Mouse (Mus musculus) neural tube, embryonic 11.5 days (tissue): ENCODE measurements around the gene Casp8ap2. TPM values are rescaled to one million over a fixed set of nuclear protein-coding genes. Genes with fewer than 3 reads are reported as not detected.

ENCODE experiments used
- ATAC-seq: fragments of 200-750 bp; cut with Nextera tagmentation; 2 replicates; pipeline ENCODE4 v1.8.0; 2017; ENCODE audit warnings: moderate number of reproducible peaks, mild to moderate bottlenecking, moderate TSS enrichment, moderate library complexity; ENCODE audit not compliant: insufficient read depth, low FRiP score, low TSS enrichment
- DNase-seq: peaks from one replicate; pipeline ENCODE4 v3.0.0-alpha.2; 2015; ENCODE audit warnings: low spot score
- H3K27ac ChIP-seq: fragments of 300-500 bp; sonication (generic); 2 replicates; pipeline ENCODE4 v1.5.1; 2014; ENCODE audit warnings: low read depth, mild to moderate bottlenecking, low read length
- H3K27me3 ChIP-seq: fragments of 300-500 bp; sonication (generic); 2 replicates; pipeline ENCODE4 v1.6.1; 2014; ENCODE audit warnings: mild to moderate bottlenecking, low read length, mixed read lengths; ENCODE audit not compliant: control insufficient read depth, insufficient read depth
- H3K36me3 ChIP-seq: fragments of 300-500 bp; sonication (generic); 2 replicates; pipeline ENCODE4 v1.6.1; 2014; ENCODE audit warnings: mild to moderate bottlenecking, low read length, moderate library complexity, mixed read lengths; ENCODE audit not compliant: control insufficient read depth, insufficient read depth
- H3K4me1 ChIP-seq: fragments of 300-500 bp; sonication (generic); 2 replicates; pipeline ENCODE4 v1.6.1; 2014; ENCODE audit warnings: low read length, mixed read lengths; ENCODE audit not compliant: control insufficient read depth, insufficient read depth
- H3K4me2 ChIP-seq: fragments of 300-500 bp; sonication (generic); 2 replicates; pipeline ENCODE4 v1.6.1; 2014; ENCODE audit warnings: low read depth, mild to moderate bottlenecking, moderate library complexity
- H3K4me3 ChIP-seq: fragments of 300-500 bp; sonication (generic); 2 replicates; pipeline ENCODE4 v1.5.1; 2014; ENCODE audit warnings: low read depth, low read length
- H3K9ac ChIP-seq: fragments of 300-500 bp; sonication (generic); 2 replicates; pipeline ENCODE4 v1.6.1; 2014; ENCODE audit warnings: mild to moderate bottlenecking, low read length
- H3K9me3 ChIP-seq: fragments of 300-500 bp; sonication (generic); 2 replicates; pipeline ENCODE4 v1.6.1; 2016; ENCODE audit warnings: low read length; ENCODE audit not compliant: control insufficient read depth
- WGBS: fragments of 180-500 bp; shearing (Covaris S2); extraction: QIAGEN DNeasy Blood & Tissue Kit; methylation state at CpG from one replicate; pipeline ENCODE4 v1.1.7; 2014; 5-methylcytosine and 5-hydroxymethylcytosine counted together
- polyA plus RNA-seq: library from polyadenylated mRNA; unstranded; fragments of >200 nt; fragmentation: Nextera tagmentation; extraction: Ambion mirVana; gene quantifications from 2 replicates; pipeline ENCODE4 v1.2.1, GENCODE M21; 2014

Casp8ap2 gene
- polyA plus RNA-seq, 1 experiment from 2014 or later = 62.7 TPM

GRCm38 (mm10) chr4:32575165-32575564, 40.1 kb upstream of the Casp8ap2 start:
- DNase-seq = no peak
- Histone ChIP-seq H3K9me3 (no peaks in the 10 kb centered on the region), H3K9ac (no peak overlapping the region), H3K27me3 (no peaks in the 10 kb centered on the region), H3K4me1 (peaks cover 5% of the 10 kb centered on the region), H3K4me2 (no peak overlapping the region), H3K36me3 (peaks cover 3% of the 10 kb centered on the region; the same call in 1 of the 2 replicates), H3K4me3 (no peak overlapping the region), H3K27ac (no peak overlapping the region)
- WGBS = 70% methylated on average over 9 of the region's 9 CpGs
- ATAC-seq = no peak

GRCm38 (mm10) chr4:32579850-32580249, 35.4 kb upstream of the Casp8ap2 start:
- Histone ChIP-seq H3K9ac (no peak overlapping the region), H3K4me3 (no peak overlapping the region), H3K27ac (no peak overlapping the region), H3K4me2 (no peak overlapping the region), H3K4me1 (no peaks in the 10 kb centered on the region), H3K9me3 (no peaks in the 10 kb centered on the region), H3K36me3 (peaks cover 6% of the 10 kb centered on the region), H3K27me3 (no peaks in the 10 kb centered on the region)
- ATAC-seq (no peak), DNase-seq (no peak)
- 85% methylated on average over 8 of the region's 8 CpGs for WGBS

- no peak for DNase-seq
- H3K36me3 ChIP-seq = peaks cover 5% of the 10 kb centered on the region
- H3K27ac ChIP-seq = no peak overlapping the region
- no peaks in the 10 kb centered on the region for H3K9me3 ChIP-seq
- no peak overlapping the region for H3K4me2 ChIP-seq
- H3K27me3 ChIP-seq = no peaks in the 10 kb centered on the region
- ATAC-seq = no peak
- WGBS = 57% methylated on average over 6 of the region's 6 CpGs
- H3K9ac ChIP-seq = no peak overlapping the region
- H3K4me3 ChIP-seq = no peak overlapping the region
- no peaks in the 10 kb centered on the region for H3K4me1 ChIP-seq
These were observed 31.1 kb upstream of the Casp8ap2 start for GRCm38 (mm10) chr4:32584181-32584580.

DNA sequence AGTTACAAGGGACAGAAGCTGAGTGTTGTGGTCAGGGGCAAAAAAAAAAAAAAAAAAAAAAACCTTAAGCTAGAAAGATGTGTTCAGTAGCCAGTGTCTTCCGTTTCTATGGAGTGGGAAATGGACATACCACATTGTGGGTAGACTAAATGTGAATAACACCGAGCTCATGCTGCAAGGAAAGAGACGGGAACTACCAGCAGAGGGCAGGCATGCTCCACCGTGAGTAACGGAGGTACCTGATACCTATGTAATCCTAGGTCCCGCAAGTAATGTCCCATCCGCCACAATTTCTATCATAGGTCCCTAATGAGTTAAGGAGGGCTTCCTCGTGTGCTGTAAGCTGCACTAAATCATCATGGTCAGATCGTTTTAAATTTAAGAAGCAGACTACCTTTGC, 28.7 kb upstream of the Casp8ap2 start:
- H3K4me1 ChIP-seq = no peaks in the 10 kb centered on the region
- H3K27ac ChIP-seq = no peak overlapping the region
- WGBS = 16% methylated on average over 9 of the region's 9 CpGs
- ATAC-seq (no peak), DNase-seq (peak; percentile 66)
- H3K27me3 ChIP-seq = no peaks in the 10 kb centered on the region
- H3K9me3 ChIP-seq = no peaks in the 10 kb centered on the region
- H3K4me2 ChIP-seq = no peak overlapping the region
- no peak overlapping the region for H3K4me3 ChIP-seq
- H3K9ac ChIP-seq = no peak overlapping the region
- no peaks in the 10 kb centered on the region for H3K36me3 ChIP-seq

DNA sequence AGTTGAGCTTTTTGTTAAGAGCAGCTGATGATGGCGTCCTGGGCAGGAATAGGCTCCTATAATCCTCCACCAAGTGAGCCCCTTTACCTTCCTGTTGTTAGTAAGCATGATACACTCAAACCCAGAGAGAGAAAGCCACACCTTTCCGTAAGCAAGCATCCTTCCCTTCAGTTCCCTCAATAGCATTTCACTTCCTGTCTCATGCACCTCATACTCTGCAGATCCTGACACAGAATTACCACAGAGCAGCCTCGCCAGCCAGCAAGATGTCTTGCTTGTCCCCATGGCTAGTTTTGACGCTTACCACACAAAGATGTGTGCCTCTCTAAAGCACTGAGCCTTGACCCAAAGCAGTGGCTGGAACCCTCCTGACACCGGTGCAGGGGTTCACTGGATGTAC, 27.7 kb upstream of the Casp8ap2 start:
- H3K4me2 ChIP-seq = no peak overlapping the region
- no peaks in the 10 kb centered on the region for H3K27me3 ChIP-seq
- no peak for ATAC-seq

GRCm38 (mm10) chr4:32588237-32588636, 27.0 kb upstream of the Casp8ap2 start:
- Histone ChIP-seq H3K4me1 (no peaks in the 10 kb centered on the region), H3K36me3 (no peaks in the 10 kb centered on the region), H3K4me2 (no peak overlapping the region), H3K9ac (no peak overlapping the region), H3K27ac (no peak overlapping the region), H3K9me3 (no peaks in the 10 kb centered on the region), H3K4me3 (no peak overlapping the region), H3K27me3 (no peaks in the 10 kb centered on the region)
- 87% methylated on average over 6 of the region's 6 CpGs for WGBS
- ATAC-seq (no peak), DNase-seq (no peak)

More for the DNA sequence above, 27.7 kb upstream of the Casp8ap2 start:
- WGBS = 88% methylated on average over 5 of the region's 5 CpGs
- H3K4me1 ChIP-seq = no peaks in the 10 kb centered on the region
- no peak overlapping the region for H3K9ac ChIP-seq
- no peaks in the 10 kb centered on the region for H3K36me3 ChIP-seq
- no peak for DNase-seq
- no peaks in the 10 kb centered on the region for H3K9me3 ChIP-seq
- H3K4me3 ChIP-seq = no peak overlapping the region
- H3K27ac ChIP-seq = no peak overlapping the region

GRCm38 (mm10) chr4:32601135-32601534, 14.1 kb upstream of the Casp8ap2 start:
- DNase-seq = peak; percentile 62
- no peaks in the 10 kb centered on the region for H3K27me3 ChIP-seq
- H3K9ac ChIP-seq = no peak overlapping the region
- no peak overlapping the region for H3K4me2 ChIP-seq
- no peak overlapping the region for H3K4me3 ChIP-seq
- H3K36me3 ChIP-seq = no peaks in the 10 kb centered on the region
- H3K27ac ChIP-seq = no peak overlapping the region
- H3K4me1 ChIP-seq = no peaks in the 10 kb centered on the region
- no peak for ATAC-seq
- 30% methylated on average over 12 of the region's 12 CpGs for WGBS
- no peaks in the 10 kb centered on the region for H3K9me3 ChIP-seq

GRCm38 (mm10) chr4:32602660-32603059, 12.6 kb upstream of the Casp8ap2 start, which contains the start of gene Gja10:
TSS of gene Gja10 (minus strand) at chr4:32602760.
- Histone ChIP-seq H3K27ac (no peak within 1 kb of the TSS), H3K4me1 (no peaks in the 10 kb centered on the region), H3K4me2 (no peak within 1 kb of the TSS), H3K9ac (no peak within 1 kb of the TSS), H3K27me3 (no peaks in the 10 kb centered on the region), H3K36me3 (no peaks in the 10 kb centered on the region), H3K9me3 (no peaks in the 10 kb centered on the region), H3K4me3 (no peak within 1 kb of the TSS)
- DNase-seq = no peak
- ATAC-seq = no peak
- WGBS = 71% methylated on average over 3 of the region's 3 CpGs

GRCm38 (mm10) chr4:32621637-32622036, 6.4 kb downstream of the Casp8ap2 start:
- no peaks in the 10 kb centered on the region for H3K27me3 ChIP-seq
- H3K9me3 ChIP-seq = no peaks in the 10 kb centered on the region
- H3K36me3 ChIP-seq = no peaks in the 10 kb centered on the region
- H3K4me1 ChIP-seq = no peaks in the 10 kb centered on the region
- no peak overlapping the region for H3K4me2 ChIP-seq
- no peak overlapping the region for H3K4me3 ChIP-seq
- no peak overlapping the region for H3K27ac ChIP-seq
- DNase-seq (no peak), ATAC-seq (no peak)
- no peak overlapping the region for H3K9ac ChIP-seq
